Mouse (Mus musculus) megakaryocyte, embryonic 14.5 days (primary cell): ENCODE measurements around the gene Cd4.

Experiments
- FLI1 ChIP-seq: IDR thresholded peaks from 2 replicates; pipeline ENCODE4 v1.6.1; 2012; ENCODE audit warnings: low read length, inconsistent platforms, mixed read lengths
- GATA1 ChIP-seq: IDR thresholded peaks from 3 replicates; pipeline ENCODE4 v1.6.1; 2012; ENCODE audit warnings: mixed read lengths, low read length, inconsistent platforms, borderline replicate concordance

DNA sequence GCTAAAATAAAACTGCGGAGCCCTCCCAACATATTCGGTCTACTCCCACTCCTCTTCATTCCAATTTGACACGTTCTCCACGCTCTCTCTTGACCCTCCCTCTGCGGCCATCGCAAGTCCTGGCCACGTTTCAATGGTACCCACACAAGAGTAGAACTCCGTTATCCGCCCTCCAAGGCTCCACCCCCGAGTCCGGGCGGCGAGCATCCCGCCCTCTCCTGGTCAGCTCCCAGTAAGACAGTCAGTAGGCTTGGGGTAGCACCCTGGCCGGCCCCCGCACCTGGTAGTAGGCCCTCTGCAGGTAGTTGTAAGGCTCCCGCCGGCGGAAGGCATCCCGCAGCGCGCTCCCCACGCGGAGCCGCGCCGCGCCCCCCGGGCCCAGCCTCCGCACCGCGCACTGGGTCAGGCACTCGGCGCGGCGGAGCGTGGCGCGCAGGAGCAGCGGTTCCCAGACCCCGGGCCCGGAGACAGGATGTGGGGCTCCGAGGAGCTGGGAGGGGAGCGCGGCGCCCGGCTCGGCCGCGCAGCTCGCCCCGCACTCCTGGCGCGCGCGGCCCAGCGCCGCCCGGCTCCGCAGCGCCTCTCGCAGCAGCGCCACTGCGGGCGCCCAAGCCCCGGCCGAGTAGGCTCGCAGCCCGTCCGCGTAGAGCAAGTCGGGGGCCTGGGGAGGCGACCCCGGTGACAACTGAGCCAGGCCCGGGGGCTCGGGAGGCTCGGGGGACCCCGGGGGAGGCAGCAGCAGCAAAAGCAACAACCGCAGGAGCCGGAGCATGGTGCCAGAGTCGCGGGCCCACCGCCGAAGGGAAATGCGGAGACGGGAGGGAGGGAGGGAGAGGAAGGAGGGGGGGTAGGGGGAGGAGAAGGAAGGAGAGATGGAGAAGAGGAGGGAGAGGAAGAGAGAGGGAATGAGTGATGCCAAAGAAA is 30.8 kb downstream of the Cd4 start, which contains the start of gene P3h3:
- TF ChIP-seq GATA1 (no peak), FLI1 (no peak)
